In genomic region chr9:22822770-22823169, GRCm38 (mm10) we compare ENCODE assay signal across 10 mouse cellular contexts.
DNase-seq lines count a peak whose midpoint lies in the region; ATAC-seq and TF ChIP-seq lines count a peak whose summit lies in the region.
"Had no signal": no experiment of that assay in that cellular context is flagged by ENCODE, and none has a peak within 500 bp of the region (broad histone marks: within the 10 kb centered on the region; RNA-seq: fewer than 3 reads in every experiment).

No protein-coding gene starts in this region.

- no peak; the same call in 1 of the 2 replicates for TF ChIP-seq EP300 in CH12.LX (IDR thresholded peaks at IDR 0.05; ENCODE audit: low read length)

- no peak overlapping the region for H3K4me2 ChIP-seq in intestine, embryonic 15.5 days (replicated peaks)
- no peak overlapping the region for H3K4me2 ChIP-seq in intestine, postnatal 0 days (replicated peaks; ENCODE audit: low read depth)
- H3K4me2 ChIP-seq in CH12.LX (ENCODE audit: insufficient read depth, low read depth, poor library complexity, severe bottlenecking), result no peak overlapping the region
- H3K4me2 ChIP-seq in hindbrain, embryonic 16.5 days (ENCODE audit: low read length), result no peak overlapping the region
- H3K4me2 ChIP-seq: embryonic facial prominence, embryonic 15.5 days; forebrain, embryonic 15.5 days; lung, embryonic 14.5 days had no signal

- H3K36me3 ChIP-seq in intestine, embryonic 15.5 days, result no peaks in the 10 kb centered on the region
- H3K36me3 ChIP-seq in intestine, postnatal 0 days (ENCODE audit: control insufficient read depth, insufficient read depth), result no peaks in the 10 kb centered on the region
- no peaks in the 10 kb centered on the region for H3K36me3 ChIP-seq in CH12.LX (replicated peaks in 1 of 2; ENCODE audit: control insufficient read depth in 1 of 2, insufficient read depth in 1 of 2, low read length in 1 of 2)
- H3K36me3 ChIP-seq in hindbrain, embryonic 16.5 days (ENCODE audit: control insufficient read depth, insufficient read depth, low read length), result no peaks in the 10 kb centered on the region
- H3K36me3 ChIP-seq: embryonic facial prominence, embryonic 15.5 days; forebrain, embryonic 15.5 days had no signal

- no peak for TF ChIP-seq CTCF in intestine, postnatal 0 days (IDR thresholded peaks at IDR 0.05; ENCODE audit: low read depth)
- TF ChIP-seq CTCF in CH12.LX (conservative IDR thresholded peaks at IDR 0.05 in 1 of 2, IDR thresholded peaks at IDR 0.05 in 1 of 2; ENCODE audit: low read depth in 2 of 2, low read length in 2 of 2), result no peak

- no peak overlapping the region for H3K4me3 ChIP-seq in intestine, embryonic 15.5 days (replicated peaks)
- H3K4me3 ChIP-seq in intestine, postnatal 0 days (ENCODE audit: low read depth, low read length), result no peak overlapping the region
- no peak overlapping the region for H3K4me3 ChIP-seq in CH12.LX (replicated peaks in 1 of 3; ENCODE audit: low read depth in 2 of 3, low read length in 2 of 3, poor library complexity in 1 of 3)
- no peak overlapping the region for H3K4me3 ChIP-seq in hindbrain, embryonic 16.5 days (ENCODE audit: low read length)
- H3K4me3 ChIP-seq: embryonic facial prominence, embryonic 15.5 days; forebrain, embryonic 15.5 days had no signal

- no peak overlapping the region for H3K9ac ChIP-seq in intestine, embryonic 15.5 days
- H3K9ac ChIP-seq in intestine, postnatal 0 days (ENCODE audit: low read depth, low read length), result no peak overlapping the region
- no peak overlapping the region for H3K9ac ChIP-seq in CH12.LX (ENCODE audit: insufficient read depth, low read depth)
- H3K9ac ChIP-seq in hindbrain, embryonic 16.5 days (ENCODE audit: low read depth, low read length), result no peak overlapping the region
- H3K9ac ChIP-seq: embryonic facial prominence, embryonic 15.5 days; forebrain, embryonic 15.5 days; lung, embryonic 14.5 days had no signal

- H3K4me1 ChIP-seq in intestine, embryonic 15.5 days (replicated peaks), result no peaks in the 10 kb centered on the region
- no peaks in the 10 kb centered on the region for H3K4me1 ChIP-seq in intestine, postnatal 0 days (replicated peaks; ENCODE audit: control insufficient read depth, insufficient read depth, low read length)
- H3K4me1 ChIP-seq in CH12.LX (ENCODE audit: control insufficient read depth in 1 of 2, insufficient read depth in 2 of 2), result peaks cover 6 to 15% of the 10 kb centered on the region in 2 experiments
- H3K4me1 ChIP-seq in hindbrain, embryonic 16.5 days (ENCODE audit: control insufficient read depth, insufficient read depth, low read depth, low read length), result no peaks in the 10 kb centered on the region
- H3K4me1 ChIP-seq: embryonic facial prominence, embryonic 15.5 days had no signal

- no peak for TF ChIP-seq POLR2A in CH12.LX (IDR thresholded peaks at IDR 0.05; ENCODE audit: low read depth, low read length)

- intact Hi-C loops in gastrocnemius, postnatal 14 days (cut with DNase I; ENCODE audit: low total_unique reads), result no loop called here

- in situ Hi-C loops in CH12.LX (cut with MboI; ENCODE audit: low pct_ligation_motif_present, low pct_unique_long_range_greater_than_20kb, low sequenced_read_pairs), result no loop called here

- H3K9me3 ChIP-seq in intestine, embryonic 15.5 days, result no peaks in the 10 kb centered on the region
- H3K9me3 ChIP-seq in intestine, postnatal 0 days (ENCODE audit: control insufficient read depth), result no peaks in the 10 kb centered on the region
- no peaks in the 10 kb centered on the region for H3K9me3 ChIP-seq in CH12.LX (replicated peaks; ENCODE audit: low read length)
- H3K9me3 ChIP-seq in hindbrain, embryonic 16.5 days (ENCODE audit: control insufficient read depth, low read length), result no peaks in the 10 kb centered on the region
- H3K9me3 ChIP-seq: embryonic facial prominence, embryonic 15.5 days; forebrain, embryonic 15.5 days had no signal

- peak; percentile 68; the same call in 1 of the 2 replicates for ATAC-seq in intestine, embryonic 15.5 days
- ATAC-seq in intestine, postnatal 0 days, result no peak
- ATAC-seq in hindbrain, embryonic 16.5 days, result no peak
- ATAC-seq: forebrain, embryonic 15.5 days had no signal

- H3K79me2 ChIP-seq in CH12.LX (replicated peaks; ENCODE audit: control insufficient read depth, extremely low read depth, insufficient read depth, poor library complexity, severe bottlenecking), result no peaks in the 10 kb centered on the region

- H3K27me3 ChIP-seq in intestine, embryonic 15.5 days (replicated peaks), result no peaks in the 10 kb centered on the region
- H3K27me3 ChIP-seq in intestine, postnatal 0 days (replicated peaks; ENCODE audit: control insufficient read depth, insufficient read depth, low read length), result no peaks in the 10 kb centered on the region
- no peaks in the 10 kb centered on the region for H3K27me3 ChIP-seq in CH12.LX (replicated peaks)
- H3K27me3 ChIP-seq in hindbrain, embryonic 16.5 days (replicated peaks; ENCODE audit: control insufficient read depth, insufficient read depth, low read length), result no peaks in the 10 kb centered on the region
- H3K27me3 ChIP-seq: embryonic facial prominence, embryonic 15.5 days had no signal

- peak; percentile 12 for DNase-seq in CH12.LX (ENCODE audit: extremely low read depth)
- DNase-seq in gastrocnemius, postnatal 14 days, result peak; percentile 32
- DNase-seq in heart, postnatal 4 days, result peak; percentile 67
- no peak for DNase-seq in frontal cortex, postnatal 14 days (ENCODE audit: low spot score in 2 of 2)
- DNase-seq: lung, embryonic 14.5 days had no signal

- no peak for TF ChIP-seq RAD21 in CH12.LX (IDR thresholded peaks at IDR 0.05; ENCODE audit: low read depth, low read length)

- dilution Hi-C loops in CH12.LX (cut with MboI; ENCODE audit: extremely low pct_ligation_motif_present, extremely low pct_unique_long_range_greater_than_20kb, low sequenced_read_pairs), result no loop called here

- H3K27ac ChIP-seq in intestine, embryonic 15.5 days, result no peak overlapping the region
- H3K27ac ChIP-seq in intestine, postnatal 0 days (ENCODE audit: low read depth, low read length), result no peak overlapping the region
- H3K27ac ChIP-seq in CH12.LX (ENCODE audit: insufficient read depth, low read depth), result no peak overlapping the region
- no peak overlapping the region for H3K27ac ChIP-seq in hindbrain, embryonic 16.5 days (ENCODE audit: low read depth, low read length)
- H3K27ac ChIP-seq: embryonic facial prominence, embryonic 15.5 days; forebrain, embryonic 15.5 days had no signal

- WGBS in intestine, embryonic 15.5 days, result 50% methylated on average over 5 of the region's 5 CpGs
- WGBS in intestine, postnatal 0 days, result 49% methylated on average over 5 of the region's 5 CpGs
- 67% methylated on average over 5 of the region's 5 CpGs for WGBS in hindbrain, embryonic 16.5 days

TF ChIP-seq in CH12.LX, 34 proteins besides CTCF, POLR2A, EP300 and RAD21:
- TF ChIP-seq MEF2A (IDR thresholded peaks at IDR 0.05; ENCODE audit: borderline replicate concordance, low read depth, low read length), result peak; percentile 89; the same call in 1 of the 2 replicates
- no peak for TF ChIP-seq NRF1 (IDR thresholded peaks at IDR 0.05; ENCODE audit: low read depth, low read length)

Comparison
In these comparisons a context has a peak if more than half of its experiments do, and no peak if none do; other contexts are left out.
1. DNase-seq: peak in CH12.LX (single experiment), gastrocnemius, postnatal 14 days (single experiment) and heart, postnatal 4 days (single experiment); none in frontal cortex, postnatal 14 days (0 of 2).